In genomic region chr7:130834299-130834698, GRCm38 (mm10) we compare ENCODE assay signal across 8 mouse cellular contexts. TPM values are rescaled to one million over a fixed set of nuclear protein-coding genes. Genes with fewer than 3 reads are reported as not detected.
DNase-seq lines count a peak whose midpoint lies in the region; ATAC-seq and TF ChIP-seq lines count a peak whose summit lies in the region.

No protein-coding gene starts in this region.

- no peak overlapping the region for H3K4me3 ChIP-seq in intestine, postnatal 0 days (ENCODE audit: low read depth, low read length)
- no peak overlapping the region for H3K4me3 ChIP-seq in midbrain, embryonic 16.5 days (ENCODE audit: low read depth, low read length)

- WGBS in intestine, postnatal 0 days: 27% methylated on average over 21 of the region's 21 CpGs
- 12% methylated on average over 20 of the region's 21 CpGs for WGBS in midbrain, embryonic 16.5 days

- 0 out of 2 replicates have a peak overlapping the region, but pooled peaks have one; percentile 21 for H3K4me2 ChIP-seq in intestine, postnatal 0 days (replicated peaks; ENCODE audit: low read depth)
- H3K4me2 ChIP-seq in midbrain, embryonic 16.5 days (ENCODE audit: low read length): 0 out of 2 replicates have a peak overlapping the region, but pooled peaks have one; percentile 1

- peak; percentile 23 to 48 for DNase-seq in adrenal gland, adult 18-20 months (ENCODE audit: low spot score in 2 of 2)
- DNase-seq in adrenal gland, postnatal 4 days (ENCODE audit: low spot score in 2 of 2): no peak
- peak; percentile 68 for DNase-seq in right cerebral cortex, postnatal 4 days
- DNase-seq in right cerebral cortex, postnatal 10 days (ENCODE audit: low spot score in 2 of 2): no peak
- no peak for DNase-seq in urinary bladder, adult 2 months (ENCODE audit: low spot score)

- peaks cover 3% of the 10 kb centered on the region; the same call in 1 of the 2 replicates for H3K4me1 ChIP-seq in intestine, postnatal 0 days (replicated peaks; ENCODE audit: control insufficient read depth, insufficient read depth, low read length)
- peaks cover 18% of the 10 kb centered on the region for H3K4me1 ChIP-seq in midbrain, embryonic 16.5 days (ENCODE audit: control insufficient read depth, insufficient read depth, low read length)

- H3K27me3 ChIP-seq in intestine, postnatal 0 days (replicated peaks; ENCODE audit: control insufficient read depth, insufficient read depth, low read length): no peaks in the 10 kb centered on the region
- no peaks in the 10 kb centered on the region for H3K27me3 ChIP-seq in midbrain, embryonic 16.5 days (ENCODE audit: control insufficient read depth, insufficient read depth, low read depth, low read length)

- no peak overlapping the region for H3K9ac ChIP-seq in intestine, postnatal 0 days (ENCODE audit: low read depth, low read length)
- H3K9ac ChIP-seq in midbrain, embryonic 16.5 days (ENCODE audit: low read depth, low read length): no peak overlapping the region

- H3K27ac ChIP-seq in intestine, postnatal 0 days (ENCODE audit: low read depth, low read length): no peak overlapping the region
- H3K27ac ChIP-seq in midbrain, embryonic 16.5 days (ENCODE audit: low read length): no peak overlapping the region

- no peaks in the 10 kb centered on the region for H3K36me3 ChIP-seq in intestine, postnatal 0 days (ENCODE audit: control insufficient read depth, insufficient read depth)
- H3K36me3 ChIP-seq in midbrain, embryonic 16.5 days (ENCODE audit: control insufficient read depth, insufficient read depth, low read length): no peaks in the 10 kb centered on the region

- H3K9me3 ChIP-seq in intestine, postnatal 0 days (ENCODE audit: control insufficient read depth): no peaks in the 10 kb centered on the region
- no peaks in the 10 kb centered on the region for H3K9me3 ChIP-seq in midbrain, embryonic 16.5 days (replicated peaks; ENCODE audit: control insufficient read depth, low read length, poor library complexity, severe bottlenecking)

- peak; percentile 100 for ATAC-seq in erythroid progenitor cell, adult 5-6 weeks (replicated peaks; ENCODE audit: low FRiP score, poor library complexity, severe bottlenecking)
- ATAC-seq in intestine, postnatal 0 days: peak; percentile 100
- ATAC-seq in midbrain, embryonic 16.5 days: peak; percentile 93

- no peak for TF ChIP-seq CTCF in intestine, postnatal 0 days (IDR thresholded peaks at IDR 0.05; ENCODE audit: low read depth)

RNA-seq across cellular contexts. Expression of gene Plekha1, which starts 31.3 kb away (rescaled TPM):
- total RNA-seq in adrenal gland, adult 18-20 months (2021): 10 to 100 TPM; 24.8 to 28.9 TPM
- total RNA-seq in adrenal gland, postnatal 4 days (2021): 10 to 100 TPM; 39.2 to 41.8 TPM
- 2.9 TPM in 2 replicates for total RNA-seq in erythroid progenitor cell, adult 5-6 weeks (2015; ENCODE audit: low replicate concordance)
- total RNA-seq in erythroid progenitor cell, adult 5-6 weeks (2017; ENCODE audit: low replicate concordance): 1.9 and 3.4 TPM in 2 replicates
- 29.6 and 30.2 TPM in 2 replicates for polyA plus RNA-seq in intestine, postnatal 0 days (2015; fragmentation: Nextera tagmentation; extraction: Ambion mirVana)
- polyA plus RNA-seq in midbrain, embryonic 16.5 days (2015; fragmentation: Nextera tagmentation; extraction: Ambion mirVana): 66.1 and 72.3 TPM in 2 replicates
- polyA plus RNA-seq in urinary bladder, adult 2 months (2012; rRNA removed): 40.5 and 49.0 TPM in 2 replicates

Comparison
In these comparisons a context has a peak if more than half of its experiments do, and no peak if none do; other contexts are left out.
1. DNase-seq: peak in adrenal gland, adult 18-20 months (2 of 2) and right cerebral cortex, postnatal 4 days (single experiment); none in adrenal gland, postnatal 4 days (0 of 2), right cerebral cortex, postnatal 10 days (0 of 2) and urinary bladder, adult 2 months (single experiment).
2. RNA of gene Plekha1, which starts 31.3 kb away (total RNA-seq): 39.2 to 41.8 TPM in adrenal gland, postnatal 4 days and 24.8 to 28.9 TPM in adrenal gland, adult 18-20 months; 1.9 to 3.4 TPM in erythroid progenitor cell, adult 5-6 weeks; every median in the first group is over 4 times any median in the second.
3. Peak in every context shown above with its lines, with median percentiles within 50 percentile points of each other: ATAC-seq.